Mouse (Mus musculus) kidney, embryonic 16.5 days (tissue): ENCODE results near the gene Flt3l. TPM values are rescaled to one million over a fixed set of nuclear protein-coding genes. Genes with fewer than 3 reads are reported as not detected.
A peak's percentile ranks its signal among the peaks of the same experiment; 100 is the strongest.

ENCODE experiments used
- ATAC-seq: fragments of 200-750 bp; cut with Nextera tagmentation; 2 replicates; pipeline ENCODE4 v1.8.0; 2017; ENCODE audit warnings: moderate TSS enrichment; ENCODE audit not compliant: low FRiP score, low TSS enrichment
- H3K27ac ChIP-seq: fragments of 300-500 bp; sonication (generic); 2 replicates; pipeline ENCODE4 v1.5.1; 2014; ENCODE audit warnings: low read length
- H3K27me3 ChIP-seq: fragments of 300-500 bp; sonication (generic); 2 replicates; pipeline ENCODE4 v1.6.1; 2014; ENCODE audit warnings: low read length, control low read depth, mixed read lengths; ENCODE audit not compliant: insufficient read depth
- H3K36me3 ChIP-seq: fragments of 300-500 bp; sonication (generic); 2 replicates; pipeline ENCODE4 v1.6.1; 2014; ENCODE audit warnings: low read length, control low read depth, mixed read lengths; ENCODE audit not compliant: insufficient read depth
- H3K4me1 ChIP-seq: fragments of 300-500 bp; sonication (generic); 2 replicates; pipeline ENCODE4 v1.6.1; 2014; ENCODE audit warnings: low read length, control low read depth, mixed read lengths; ENCODE audit not compliant: insufficient read depth
- H3K4me2 ChIP-seq: fragments of 300-500 bp; sonication (generic); replicated peaks from 2 replicates; pipeline ENCODE4 v1.6.1; 2014; ENCODE audit warnings: low read depth, low read length
- H3K4me3 ChIP-seq: fragments of 300-500 bp; sonication (generic); 2 replicates; pipeline ENCODE4 v1.5.1; 2014; ENCODE audit warnings: mild to moderate bottlenecking, low read length
- H3K9ac ChIP-seq: fragments of 300-500 bp; sonication (generic); replicated peaks from 2 replicates; pipeline ENCODE4 v1.6.1; 2014; ENCODE audit warnings: low read length
- H3K9me3 ChIP-seq: fragments of 300-500 bp; sonication (generic); 2 replicates; pipeline ENCODE4 v1.6.1; 2016; ENCODE audit warnings: low read length, control low read depth
- WGBS: fragments of 180-500 bp; shearing (Covaris S2); extraction: QIAGEN DNeasy Blood & Tissue Kit; methylation state at CpG from one replicate; pipeline ENCODE4 v1.1.7; 2014; 5-methylcytosine and 5-hydroxymethylcytosine counted together
- polyA plus RNA-seq: library from polyadenylated mRNA; unstranded; fragments of >200 nt; fragmentation: Nextera tagmentation; extraction: Ambion mirVana; gene quantifications from 2 replicates; pipeline ENCODE4 v1.2.1, GENCODE M21; 2015

Flt3l gene
- polyA plus RNA-seq, 1 experiment from 2014 or later: 1.9 TPM

- H3K9ac ChIP-seq: no peak overlapping the region
- no peak overlapping the region for H3K4me2 ChIP-seq
- no peak overlapping the region for H3K27ac ChIP-seq
- WGBS: 50% methylated on average over 11 of the region's 11 CpGs
- H3K36me3 ChIP-seq: 0 out of 2 replicates have a peak, but pooled peaks cover 1% of the 10 kb centered on the region
- no peak overlapping the region for H3K4me3 ChIP-seq
- H3K4me1 ChIP-seq: peaks cover 9% of the 10 kb centered on the region
- no peak for ATAC-seq
- H3K27me3 ChIP-seq: peaks cover 69% of the 10 kb centered on the region
- peaks cover 19% of the 10 kb centered on the region for H3K9me3 ChIP-seq
These were observed 29.5 kb upstream of the Flt3l start for GRCm38 (mm10) chr7:45165701-45166100.

GRCm38 (mm10) chr7:45164833-45165232, 28.6 kb upstream of the Flt3l start:
- no peak for ATAC-seq
- Histone ChIP-seq H3K9me3 (peaks cover 12% of the 10 kb centered on the region), H3K9ac (no peak overlapping the region)

GRCm38 (mm10) chr7:45163735-45164490, 27.7 kb upstream of the Flt3l start, which contains the start of gene Slc17a7:
Slc17a7 (plus strand) TSS chr7:45163949.
- WGBS: 1% methylated on average over 41 of the region's 41 CpGs
- H3K9me3 ChIP-seq: peaks cover 3% of the 10 kb centered on the region
- peak within 1 kb of the TSS; percentile 60; the same call in 1 of the 2 replicates for H3K9ac ChIP-seq
- H3K4me1 ChIP-seq: peaks cover 9% of the 10 kb centered on the region
- H3K36me3 ChIP-seq: peaks cover 18% of the 10 kb centered on the region
- H3K27me3 ChIP-seq: peaks cover 62% of the 10 kb centered on the region
- H3K4me3 ChIP-seq: peak within 1 kb of the TSS; percentile 56
- no peak within 1 kb of the TSS for H3K27ac ChIP-seq
- H3K4me2 ChIP-seq: peak within 1 kb of the TSS; percentile 78
- ATAC-seq: peak; percentile 25; the same call in 1 of the 2 replicates

More at GRCm38 (mm10) chr7:45164833-45165232, 28.6 kb upstream of the Flt3l start:
- 60% methylated on average over 5 of the region's 5 CpGs for WGBS
- Histone ChIP-seq H3K4me3 (no peak overlapping the region), H3K4me2 (no peak overlapping the region), H3K27ac (no peak overlapping the region), H3K27me3 (peaks cover 69% of the 10 kb centered on the region), H3K36me3 (peaks cover 9% of the 10 kb centered on the region; the same call in 1 of the 2 replicates), H3K4me1 (peaks cover 9% of the 10 kb centered on the region)

- Histone ChIP-seq H3K4me3 (no peak overlapping the region), H3K9ac (no peak overlapping the region), H3K36me3 (peaks cover 19% of the 10 kb centered on the region), H3K27me3 (peaks cover 54% of the 10 kb centered on the region), H3K4me2 (no peak overlapping the region), H3K9me3 (no peaks in the 10 kb centered on the region), H3K27ac (no peak overlapping the region), H3K4me1 (peaks cover 9% of the 10 kb centered on the region)
- WGBS: 77% methylated on average over 9 of the region's 9 CpGs
- ATAC-seq: no peak
These were observed 26.9 kb upstream of the Flt3l start for GRCm38 (mm10) chr7:45162996-45163615.

GRCm38 (mm10) chr7:45162551-45162950, 26.3 kb upstream of the Flt3l start:
- Histone ChIP-seq H3K27ac (no peak overlapping the region), H3K4me2 (peak overlapping the region; percentile 86), H3K9me3 (no peaks in the 10 kb centered on the region), H3K9ac (peak overlapping the region; percentile 54; the same call in 1 of the 2 replicates), H3K27me3 (peaks cover 48% of the 10 kb centered on the region), H3K36me3 (peaks cover 19% of the 10 kb centered on the region), H3K4me3 (peak overlapping the region; percentile 48), H3K4me1 (peaks cover 9% of the 10 kb centered on the region)
- no peak; the same call in 1 of the 2 replicates for ATAC-seq
- WGBS: 25% methylated on average over 6 of the region's 6 CpGs

- peak overlapping the region; percentile 54; the same call in 1 of the 2 replicates for H3K9ac ChIP-seq
- H3K4me3 ChIP-seq: peak overlapping the region; percentile 48
- H3K36me3 ChIP-seq: peaks cover 20% of the 10 kb centered on the region
- ATAC-seq: peak; percentile 94
- WGBS: 4% methylated on average over 35 of the region's 35 CpGs
- peak overlapping the region; percentile 86 for H3K4me2 ChIP-seq
- no peaks in the 10 kb centered on the region for H3K9me3 ChIP-seq
- peaks cover 41% of the 10 kb centered on the region for H3K27me3 ChIP-seq
- H3K4me1 ChIP-seq: peaks cover 9% of the 10 kb centered on the region
- peak overlapping the region; percentile 1; the same call in 1 of the 2 replicates for H3K27ac ChIP-seq
These were observed 25.6 kb upstream of the Flt3l start for GRCm38 (mm10) chr7:45161612-45162473.

- H3K9ac ChIP-seq: no peak overlapping the region
- ATAC-seq: no peak
- WGBS: 86% methylated on average over 3 of the region's 3 CpGs
- H3K27me3 ChIP-seq: peaks cover 32% of the 10 kb centered on the region
- peaks cover 9% of the 10 kb centered on the region for H3K4me1 ChIP-seq
- H3K27ac ChIP-seq: no peak overlapping the region
- H3K4me3 ChIP-seq: no peak overlapping the region
- H3K4me2 ChIP-seq: no peak overlapping the region
- H3K36me3 ChIP-seq: peaks cover 22% of the 10 kb centered on the region
- no peaks in the 10 kb centered on the region for H3K9me3 ChIP-seq
These were observed 24.6 kb upstream of the Flt3l start for GRCm38 (mm10) chr7:45160866-45161265.

- 93% methylated on average over 6 of the region's 6 CpGs for WGBS
- H3K9me3 ChIP-seq: no peaks in the 10 kb centered on the region
- peaks cover 9% of the 10 kb centered on the region for H3K4me1 ChIP-seq
- peaks cover 27% of the 10 kb centered on the region for H3K27me3 ChIP-seq
- H3K4me2 ChIP-seq: no peak overlapping the region
- peaks cover 22% of the 10 kb centered on the region for H3K36me3 ChIP-seq
- no peak overlapping the region for H3K27ac ChIP-seq
- no peak overlapping the region for H3K9ac ChIP-seq
- no peak overlapping the region for H3K4me3 ChIP-seq
- ATAC-seq: no peak
These were observed 24.1 kb upstream of the Flt3l start for GRCm38 (mm10) chr7:45160316-45160800.

- H3K36me3 ChIP-seq: peaks cover 22% of the 10 kb centered on the region
- no peak for ATAC-seq
- no peak overlapping the region for H3K4me2 ChIP-seq
- peaks cover 14% of the 10 kb centered on the region for H3K27me3 ChIP-seq
- WGBS: 91% methylated on average over 6 of the region's 6 CpGs
- H3K9me3 ChIP-seq: no peaks in the 10 kb centered on the region
- no peak overlapping the region for H3K27ac ChIP-seq
- no peak overlapping the region for H3K4me3 ChIP-seq
- peaks cover 6% of the 10 kb centered on the region for H3K4me1 ChIP-seq
- H3K9ac ChIP-seq: no peak overlapping the region
These were observed 22.8 kb upstream of the Flt3l start for GRCm38 (mm10) chr7:45158991-45159390.
